Mouse (Mus musculus): ENCODE results near the gene Iqgap3. TPM values are rescaled to one million over a fixed set of nuclear protein-coding genes. Genes with fewer than 3 reads are reported as not detected.
A peak's percentile ranks its signal among the peaks of the same experiment; 100 is the strongest.

Iqgap3 gene
- total and polyA plus RNA-seq, 2 experiments from 2014 or later: 1.2 to 5.4 TPM

- Histone ChIP-seq H3K4me2 (ENCODE audit: low read depth, low read length, poor library complexity, severe bottlenecking) (peak overlapping the region; percentile 85), H3K9ac (replicated peaks; ENCODE audit: low read length, poor library complexity, severe bottlenecking) (peak overlapping the region; percentile 86; the same call in 1 of the 2 replicates), H3K4me1 (ENCODE audit: insufficient read depth, low read length) (peaks cover 7% of the 10 kb centered on the region; the same call in 1 of the 2 replicates), H3K27me3 (ENCODE audit: insufficient read depth, low read length) (no peaks in the 10 kb centered on the region), H3K27ac (ENCODE audit: low read depth, low read length) (no peak overlapping the region), H3K9me3 (ENCODE audit: low read length) (no peaks in the 10 kb centered on the region), H3K4me3 (ENCODE audit: low read depth, low read length) (peak overlapping the region; percentile 96; the same call in 1 of the 2 replicates), H3K36me3 (ENCODE audit: insufficient read depth, low read length) (peaks cover 18% of the 10 kb centered on the region)
- 90% methylated on average over 6 of the region's 6 CpGs for WGBS
- DNase-seq (ENCODE audit: low spot score) (no peak), ATAC-seq (ENCODE audit: low FRiP score) (no peak)
- no peak for TF ChIP-seq CTCF (IDR thresholded peaks at IDR 0.05)
Measured at GRCm38 (mm10) chr3:88057030-88057429, 24.7 kb upstream of the Iqgap3 start.

GRCm38 (mm10) chr3:88057902-88058696 lies 23.7 kb upstream of the Iqgap3 start, which contains the start of gene Naxe:
Gene Naxe (minus strand): TSS chr3:88058495.
- Histone ChIP-seq H3K27ac (ENCODE audit: low read depth, low read length) (peak within 1 kb of the TSS; percentile 67), H3K36me3 (ENCODE audit: insufficient read depth, low read length) (peaks cover 16% of the 10 kb centered on the region), H3K4me3 (ENCODE audit: low read depth, low read length) (peak within 1 kb of the TSS; percentile 96), H3K4me1 (ENCODE audit: insufficient read depth, low read length) (peaks cover 7% of the 10 kb centered on the region; the same call in 1 of the 2 replicates), H3K4me2 (ENCODE audit: low read depth, low read length, poor library complexity, severe bottlenecking) (peak within 1 kb of the TSS; percentile 85), H3K9ac (replicated peaks; ENCODE audit: low read length, poor library complexity, severe bottlenecking) (peak within 1 kb of the TSS; percentile 86), H3K27me3 (ENCODE audit: insufficient read depth, low read length) (no peaks in the 10 kb centered on the region), H3K9me3 (ENCODE audit: low read length) (no peaks in the 10 kb centered on the region)
- WGBS: under 1% methylated on average over 59 of the region's 60 CpGs
- no peak for TF ChIP-seq CTCF (IDR thresholded peaks at IDR 0.05)
- ATAC-seq (ENCODE audit: low FRiP score) (peak; percentile 91), DNase-seq (ENCODE audit: low spot score) (peak; percentile 94)

- no peak overlapping the region for H3K27ac ChIP-seq (ENCODE audit: low read depth, low read length)
- DNase-seq (ENCODE audit: low spot score) (peak; percentile 32), ATAC-seq (ENCODE audit: low FRiP score) (no peak)
Measured at GRCm38 (mm10) chr3:88068386-88068785, 13.4 kb upstream of the Iqgap3 start.

GRCm38 (mm10) chr3:88071783-88072182 lies 10.0 kb upstream of the Iqgap3 start:
- 3% methylated on average over 5 of the region's 5 CpGs for WGBS

More at GRCm38 (mm10) chr3:88068386-88068785, 13.4 kb upstream of the Iqgap3 start:
- H3K4me3 ChIP-seq (ENCODE audit: low read depth, low read length): no peak overlapping the region
- H3K4me2 ChIP-seq (ENCODE audit: low read depth, low read length, poor library complexity, severe bottlenecking): no peak overlapping the region
- no peaks in the 10 kb centered on the region for H3K4me1 ChIP-seq (ENCODE audit: insufficient read depth, low read length)
- no peaks in the 10 kb centered on the region for H3K27me3 ChIP-seq (ENCODE audit: insufficient read depth, low read length)
- H3K9ac ChIP-seq (replicated peaks; ENCODE audit: low read length, poor library complexity, severe bottlenecking): no peak overlapping the region
- whole genome bisulfite sequencing: 24% methylated on average over 2 of the region's 2 CpGs
- H3K9me3 ChIP-seq (ENCODE audit: low read length): no peaks in the 10 kb centered on the region
- TF ChIP-seq CTCF (IDR thresholded peaks at IDR 0.05): no peak
- H3K36me3 ChIP-seq (ENCODE audit: insufficient read depth, low read length): no peaks in the 10 kb centered on the region

GRCm38 (mm10) chr3:88073631-88074030 lies 8.1 kb upstream of the Iqgap3 start:
- 76% methylated on average over 2 of the region's 2 CpGs for WGBS
- Histone ChIP-seq H3K27ac (ENCODE audit: low read depth, low read length) (no peak overlapping the region), H3K9ac (replicated peaks; ENCODE audit: low read length, poor library complexity, severe bottlenecking) (no peak overlapping the region), H3K27me3 (ENCODE audit: insufficient read depth, low read length) (no peaks in the 10 kb centered on the region), H3K4me1 (ENCODE audit: insufficient read depth, low read length) (no peaks in the 10 kb centered on the region), H3K4me3 (ENCODE audit: low read depth, low read length) (no peak overlapping the region), H3K4me2 (ENCODE audit: low read depth, low read length, poor library complexity, severe bottlenecking) (no peak overlapping the region), H3K36me3 (ENCODE audit: insufficient read depth, low read length) (no peaks in the 10 kb centered on the region), H3K9me3 (ENCODE audit: low read length) (no peaks in the 10 kb centered on the region)
- no peak for DNase-seq (ENCODE audit: low spot score)
- ATAC-seq (ENCODE audit: low FRiP score): no peak
- TF ChIP-seq CTCF (IDR thresholded peaks at IDR 0.05): no peak

More at GRCm38 (mm10) chr3:88071783-88072182, 10.0 kb upstream of the Iqgap3 start:
- TF ChIP-seq CTCF (IDR thresholded peaks at IDR 0.05): peak; percentile 97
- H3K4me2 ChIP-seq (ENCODE audit: low read depth, low read length, poor library complexity, severe bottlenecking): no peak overlapping the region
- H3K4me3 ChIP-seq (ENCODE audit: low read depth, low read length): no peak overlapping the region
- DNase-seq (ENCODE audit: low spot score): peak; percentile 86
- H3K36me3 ChIP-seq (ENCODE audit: insufficient read depth, low read length): no peaks in the 10 kb centered on the region
- H3K9me3 ChIP-seq (ENCODE audit: low read length): no peaks in the 10 kb centered on the region
- H3K27ac ChIP-seq (ENCODE audit: low read depth, low read length): no peak overlapping the region
- ATAC-seq (ENCODE audit: low FRiP score): peak; percentile 76
- H3K27me3 ChIP-seq (ENCODE audit: insufficient read depth, low read length): no peaks in the 10 kb centered on the region
- H3K9ac ChIP-seq (replicated peaks; ENCODE audit: low read length, poor library complexity, severe bottlenecking): no peak overlapping the region
- H3K4me1 ChIP-seq (ENCODE audit: insufficient read depth, low read length): no peaks in the 10 kb centered on the region

GRCm38 (mm10) chr3:88074351-88074750 lies 7.4 kb upstream of the Iqgap3 start:
- Histone ChIP-seq H3K27ac (ENCODE audit: low read depth, low read length) (no peak overlapping the region), H3K4me3 (ENCODE audit: low read depth, low read length) (no peak overlapping the region), H3K4me2 (ENCODE audit: low read depth, low read length, poor library complexity, severe bottlenecking) (no peak overlapping the region), H3K9me3 (ENCODE audit: low read length) (no peaks in the 10 kb centered on the region), H3K4me1 (ENCODE audit: insufficient read depth, low read length) (no peaks in the 10 kb centered on the region), H3K9ac (replicated peaks; ENCODE audit: low read length, poor library complexity, severe bottlenecking) (no peak overlapping the region), H3K27me3 (ENCODE audit: insufficient read depth, low read length) (no peaks in the 10 kb centered on the region), H3K36me3 (ENCODE audit: insufficient read depth, low read length) (no peaks in the 10 kb centered on the region)
- ATAC-seq (ENCODE audit: low FRiP score) (no peak), DNase-seq (ENCODE audit: low spot score) (no peak)
- no peak for TF ChIP-seq CTCF (IDR thresholded peaks at IDR 0.05)
- 67% methylated on average over 2 of the region's 2 CpGs for WGBS
